Mouse (Mus musculus) cerebellum, adult 9-10 months (tissue): ENCODE data around the gene Tas2r124.

Source experiments
- DNase-seq: peaks from one replicate; pipeline ENCODE4 v3.0.0; 2022

Tas2r124 gene

DNA sequence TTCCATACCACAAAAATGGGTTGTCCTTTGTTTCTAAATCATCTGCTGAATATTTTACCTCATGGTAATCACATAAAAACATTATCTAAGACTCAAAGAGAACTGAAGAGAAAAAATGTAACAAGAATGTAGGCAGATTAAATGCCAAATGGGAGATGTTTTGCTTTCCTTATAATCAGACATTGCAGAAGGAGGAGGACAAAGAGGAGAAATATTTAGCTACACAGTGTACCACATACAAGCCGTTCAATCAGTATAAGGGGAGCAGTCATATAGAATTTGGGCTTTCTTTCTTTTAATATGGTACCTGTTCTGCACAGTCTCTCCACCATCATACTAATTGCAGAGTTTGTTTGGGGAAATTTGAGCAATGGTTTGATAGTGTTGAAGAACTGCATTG, at the start of gene Tas2r124:
Tas2r124 (plus strand) TSS at position 301 of the 400 bp plus-strand sequence.
- no peak for DNase-seq

DNA sequence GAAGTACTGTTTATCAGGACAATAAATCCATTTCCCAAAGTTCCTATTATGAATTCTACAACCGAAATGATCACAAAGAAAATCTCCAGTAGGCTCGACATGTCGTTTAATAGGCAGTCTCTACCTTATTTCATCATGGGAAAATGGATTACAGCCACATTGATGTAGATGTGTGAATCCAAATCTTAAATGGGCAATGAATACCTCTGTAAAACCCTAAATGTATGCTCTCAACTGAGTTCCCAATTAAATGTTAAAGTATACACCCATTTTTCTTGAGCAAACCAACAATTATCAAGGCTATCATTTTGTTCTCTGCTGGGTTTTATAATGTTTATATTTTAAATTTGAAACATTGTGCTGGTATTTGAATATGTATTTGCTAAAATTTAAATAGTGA, 42.7 kb upstream of the Tas2r124 start, which contains the start of gene Tas2r122:
Tas2r122 (minus strand) TSS at position 101 of the 400 bp plus-strand sequence.
- DNase-seq = no peak

DNA sequence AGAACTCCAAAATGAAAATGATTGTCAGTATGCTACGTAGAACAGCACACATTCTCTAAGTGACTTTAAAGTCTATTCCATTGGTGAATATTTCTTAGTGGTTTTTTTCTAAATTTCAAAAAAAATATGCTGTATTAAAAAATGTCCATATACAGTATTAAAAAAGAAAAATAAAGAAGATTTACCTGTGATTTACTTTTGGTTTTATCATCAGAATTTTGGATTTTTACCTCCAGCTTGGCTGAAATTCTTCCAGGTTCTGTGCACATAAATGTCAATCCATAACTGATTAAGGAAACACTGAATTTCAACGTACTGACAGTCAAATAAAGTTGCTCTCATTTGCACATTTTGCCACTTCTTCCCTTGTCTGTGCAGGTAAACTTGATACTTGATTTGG, 16.6 kb upstream of the Tas2r124 start, which contains the start of gene Tas2r115:
Tas2r115 (minus strand) TSS at position 101 of the 400 bp plus-strand sequence.
- no peak for DNase-seq

DNA sequence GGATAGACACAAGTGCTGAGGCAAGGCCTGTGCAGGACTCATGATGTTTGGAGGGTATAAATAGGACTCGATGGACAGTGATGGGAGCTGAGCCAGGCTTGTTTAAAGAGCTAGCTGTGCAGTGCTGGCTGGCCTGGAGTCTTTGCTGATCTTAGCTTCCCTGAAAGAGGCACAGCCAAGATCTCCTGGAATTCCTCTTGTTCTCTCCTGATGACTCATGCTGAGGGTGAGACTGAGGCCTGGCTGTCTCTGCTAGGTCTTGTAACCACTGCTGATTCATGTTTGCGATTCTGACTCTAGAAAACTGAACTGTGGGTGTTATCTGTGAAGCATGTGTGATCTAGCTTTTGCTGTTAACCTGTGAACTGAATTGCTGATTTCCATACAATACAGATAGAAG, 4.3 kb upstream of the Tas2r124 start:
- no peak for DNase-seq

DNA sequence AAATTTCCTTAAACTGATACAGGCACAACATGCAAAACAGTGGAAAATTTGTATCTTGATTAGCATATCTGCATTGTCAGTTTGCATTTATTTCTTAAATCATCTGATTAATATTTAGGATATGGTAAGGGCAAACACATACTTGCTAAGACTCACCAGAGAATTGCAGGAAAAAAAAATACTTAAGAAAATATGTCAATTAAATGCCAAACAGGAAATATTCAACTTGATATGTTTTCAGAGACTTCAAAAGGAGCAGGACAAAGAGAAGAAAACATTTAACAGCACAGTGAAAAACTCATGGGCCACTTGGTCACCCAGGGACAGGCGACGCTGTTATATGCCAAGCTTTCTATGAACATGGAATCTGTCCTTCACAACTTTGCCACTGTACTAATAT, 7.3 kb downstream of the Tas2r124 start, which contains the start of gene Tas2r102:
Tas2r102 (plus strand) TSS at position 301 of the 400 bp plus-strand sequence.
- DNase-seq = no peak

DNA sequence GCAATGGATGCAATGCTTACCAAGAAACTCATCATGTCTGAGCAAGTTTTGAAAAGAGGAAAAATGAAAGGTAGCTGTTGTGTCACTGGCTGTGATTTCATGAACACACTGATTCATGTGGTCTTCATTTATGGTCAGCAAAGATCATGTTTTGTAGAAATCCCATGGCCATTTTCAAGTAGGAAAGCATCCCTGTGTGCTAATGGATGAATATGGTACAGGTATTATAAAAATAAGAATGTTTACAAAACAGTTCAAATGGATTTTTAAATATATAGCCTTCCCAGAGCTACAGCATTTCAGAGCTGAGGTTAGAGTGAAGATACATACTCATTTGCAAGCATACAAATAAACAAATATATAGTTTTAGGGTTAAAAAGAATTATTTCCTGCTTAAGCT, 23.5 kb downstream of the Tas2r124 start, which contains the start of gene Tas2r136:
Tas2r136 (minus strand) TSS at position 101 of the 400 bp plus-strand sequence.
- DNase-seq = no peak

DNA sequence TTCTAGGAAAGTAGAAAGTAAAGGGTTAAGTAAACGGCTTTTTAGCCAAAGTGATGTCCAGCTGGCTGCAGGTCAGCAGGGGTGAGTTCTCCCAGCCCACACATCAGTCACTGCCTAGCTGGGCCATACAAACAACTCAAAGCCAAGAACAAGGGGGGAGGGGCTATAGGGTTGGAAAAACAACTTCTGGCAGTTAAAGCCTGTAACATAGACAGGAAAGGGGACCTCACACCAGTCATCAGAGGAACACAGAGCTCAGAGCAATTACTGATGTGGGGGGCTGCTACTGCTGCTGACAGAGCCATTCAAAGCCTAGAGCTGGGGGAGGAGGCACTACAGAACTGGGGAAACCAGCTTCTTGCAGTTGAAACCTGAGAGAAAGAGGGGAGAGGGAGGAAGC, 40.9 kb downstream of the Tas2r124 start:
- no peak for DNase-seq

DNA sequence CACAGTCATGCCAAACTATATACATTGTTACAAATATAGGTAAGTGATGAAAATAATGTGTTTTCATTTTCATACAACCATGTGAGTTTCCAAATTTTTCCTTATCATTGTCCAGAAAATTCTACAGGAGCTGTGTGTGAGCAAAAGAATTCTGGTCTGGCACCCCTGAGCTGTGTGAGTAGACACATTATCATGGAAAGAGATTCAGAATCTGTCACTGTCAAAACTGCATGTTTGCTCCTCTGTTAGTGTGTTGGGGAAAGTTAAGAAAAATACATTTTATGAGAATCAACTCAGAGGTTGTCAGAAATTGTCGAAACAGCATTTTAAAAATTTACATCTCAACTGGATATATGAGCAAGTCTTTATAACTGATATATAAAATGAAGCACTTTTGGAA, 48.0 kb downstream of the Tas2r124 start, which contains the start of gene Tas2r117:
Tas2r117 (plus strand) TSS at position 301 of the 400 bp plus-strand sequence.
- no peak for DNase-seq
